Mouse (Mus musculus) embryonic facial prominence, embryonic 15.5 days (tissue): Measurements from ENCODE around the gene Ep300. TPM values are rescaled to one million over a fixed set of nuclear protein-coding genes. Genes with fewer than 3 reads are reported as not detected.
A peak's percentile ranks its signal among the peaks of the same experiment; 100 is the strongest.
"Not testable (repeated sequence)": the region's sequence is repeated elsewhere in the genome, so short reads cannot be mapped to it uniquely, and the experiment has no call there.

Experiments used
- ATAC-seq: fragments of 200-750 bp; cut with Nextera tagmentation; 2 replicates; pipeline ENCODE4 v1.8.0; 2017; ENCODE audit warnings: low read depth, moderate TSS enrichment; ENCODE audit not compliant: insufficient number of reproducible peaks, low FRiP score, low TSS enrichment
- H3K27ac ChIP-seq: fragments of 300-500 bp; sonication (generic); replicated peaks from 2 replicates; pipeline ENCODE4 v1.5.1; 2015; ENCODE audit warnings: mild to moderate bottlenecking, inconsistent platforms
- H3K27me3 ChIP-seq: fragments of 300-500 bp; sonication (generic); 2 replicates; pipeline ENCODE4 v1.6.1; 2015; ENCODE audit warnings: inconsistent platforms
- H3K36me3 ChIP-seq: fragments of 300-500 bp; sonication (generic); 2 replicates; pipeline ENCODE4 v1.6.1; 2015; ENCODE audit warnings: mild to moderate bottlenecking, inconsistent platforms
- H3K4me1 ChIP-seq: fragments of 300-500 bp; sonication (generic); 2 replicates; pipeline ENCODE4 v1.6.1; 2015; ENCODE audit warnings: inconsistent platforms
- H3K4me2 ChIP-seq: fragments of 300-500 bp; sonication (generic); replicated peaks from 2 replicates; pipeline ENCODE4 v1.6.1; 2015; ENCODE audit warnings: mild to moderate bottlenecking, inconsistent platforms
- H3K4me3 ChIP-seq: fragments of 300-500 bp; sonication (generic); replicated peaks from 2 replicates; pipeline ENCODE4 v1.5.1; 2015; ENCODE audit warnings: mild to moderate bottlenecking, inconsistent platforms
- H3K9ac ChIP-seq: fragments of 300-500 bp; sonication (generic); 2 replicates; pipeline ENCODE4 v1.6.1; 2015; ENCODE audit warnings: inconsistent platforms
- H3K9me3 ChIP-seq: fragments of 300-500 bp; sonication (generic); replicated peaks from 2 replicates; pipeline ENCODE4 v1.6.1; 2016; ENCODE audit warnings: inconsistent platforms
- WGBS: fragments of 180-500 bp; shearing (Covaris S2); methylation state at CpG from one replicate; pipeline ENCODE4 v1.1.7; 2015; 5-methylcytosine and 5-hydroxymethylcytosine counted together
- polyA plus RNA-seq: library from polyadenylated mRNA; unstranded; fragments of >200 nt; fragmentation: Nextera tagmentation; extraction: Ambion mirVana; gene quantifications from 2 replicates; pipeline ENCODE4 v1.2.1, GENCODE M21; 2015

Ep300 gene
- polyA plus RNA-seq, 1 experiment from 2014 or later: 22.9 TPM

DNA sequence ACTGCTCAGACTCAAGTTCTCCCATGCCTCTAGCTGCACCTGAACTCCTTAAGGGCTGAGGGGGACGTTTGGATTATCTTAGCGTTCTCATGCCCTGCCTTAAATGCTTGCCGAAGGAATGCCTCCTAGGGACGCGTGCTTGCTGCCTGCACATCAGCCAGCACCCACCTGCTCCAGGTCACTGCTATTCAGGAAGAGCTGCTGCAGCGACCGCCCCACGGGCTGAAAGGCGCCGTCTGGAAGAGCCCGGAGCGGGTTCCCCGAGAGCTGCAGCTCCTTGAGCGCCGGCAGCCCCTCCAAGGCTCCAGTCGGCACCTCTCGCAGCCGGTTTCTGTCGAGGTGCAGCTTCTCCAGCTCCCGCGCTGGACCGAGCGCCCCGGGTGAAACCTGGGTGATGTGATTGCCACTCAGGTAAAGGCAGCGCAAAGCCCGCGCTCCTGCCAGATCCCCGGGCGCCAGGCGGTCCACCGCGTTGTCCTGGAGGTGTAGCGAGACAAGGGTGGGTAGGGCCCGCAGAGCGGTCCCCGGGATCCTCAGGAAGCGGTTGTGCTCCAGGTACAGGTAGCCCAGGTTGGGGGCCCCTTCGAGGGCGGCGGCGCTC is 108.3 kb downstream of the Ep300 start:
- no peak overlapping the region for H3K27ac ChIP-seq
- ATAC-seq: no peak; the same call in 1 of the 2 replicates
- peaks cover 23% of the 10 kb centered on the region for H3K4me1 ChIP-seq
- 4% methylated on average over 41 of the region's 41 CpGs for WGBS
- no peaks in the 10 kb centered on the region for H3K9me3 ChIP-seq
- peaks cover 5% of the 10 kb centered on the region; the same call in 1 of the 2 replicates for H3K36me3 ChIP-seq
- H3K4me2 ChIP-seq: peak overlapping the region; percentile 97
- peak overlapping the region; percentile 61 for H3K4me3 ChIP-seq
- peak overlapping the region; percentile 50 for H3K9ac ChIP-seq
- peaks cover 45% of the 10 kb centered on the region for H3K27me3 ChIP-seq

DNA sequence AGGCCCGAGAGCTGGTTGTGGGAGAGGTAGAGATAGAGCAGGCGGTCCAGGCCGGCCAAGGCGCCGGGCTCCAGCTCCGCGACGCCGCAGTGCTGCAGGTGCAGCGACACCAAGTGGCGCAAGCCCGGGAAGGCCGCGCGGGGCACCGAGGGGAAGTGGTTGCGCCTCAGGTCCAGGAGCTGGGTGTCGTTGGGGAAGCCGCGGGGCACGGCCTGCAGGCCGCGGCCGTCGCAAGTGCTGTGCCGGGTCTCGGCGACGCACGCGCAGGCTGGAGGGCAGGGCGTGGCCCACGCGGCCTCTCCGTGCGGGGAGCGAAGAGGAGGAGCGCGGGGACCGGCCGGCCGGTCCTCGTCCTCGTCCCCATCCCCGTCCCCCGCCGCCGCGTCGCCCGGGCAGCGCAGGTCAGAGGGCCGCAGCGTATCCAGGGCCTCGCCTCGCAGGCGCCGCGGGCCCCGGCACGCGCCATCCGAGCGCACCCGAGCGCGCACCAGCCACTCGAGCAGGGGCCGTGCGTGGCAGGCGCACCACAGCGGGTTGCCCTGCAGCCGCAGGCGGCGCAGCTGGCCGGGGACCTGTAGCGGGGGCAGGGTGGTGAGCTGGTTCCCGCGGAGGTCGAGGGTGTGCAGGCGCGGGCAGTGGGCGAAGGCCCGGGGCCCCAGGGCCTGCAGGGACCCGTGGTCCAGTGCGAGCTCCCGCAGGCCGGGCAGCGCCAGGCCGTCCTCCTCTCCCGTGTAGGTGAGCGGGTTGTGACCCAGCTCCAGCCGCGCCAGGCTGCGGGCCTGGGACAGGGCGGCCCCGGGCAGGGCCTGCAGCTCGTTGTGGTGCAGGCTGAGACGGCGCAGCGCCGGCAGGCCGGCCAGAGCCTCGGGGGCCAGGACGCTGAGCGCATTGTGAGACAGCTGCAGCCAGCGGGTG is 109.1 kb downstream of the Ep300 start:
- ATAC-seq: peak; percentile 74
- Histone ChIP-seq H3K9ac (peak overlapping the region; percentile 50), H3K27ac (peak overlapping the region; percentile 11; the same call in 1 of the 2 replicates), H3K36me3 (no peaks in the 10 kb centered on the region), H3K27me3 (peaks cover 45% of the 10 kb centered on the region), H3K4me2 (peak overlapping the region; percentile 97), H3K9me3 (no peaks in the 10 kb centered on the region), H3K4me1 (peaks cover 23% of the 10 kb centered on the region), H3K4me3 (peak overlapping the region; percentile 61)
- under 1% methylated on average over 107 of the region's 107 CpGs for WGBS

DNA sequence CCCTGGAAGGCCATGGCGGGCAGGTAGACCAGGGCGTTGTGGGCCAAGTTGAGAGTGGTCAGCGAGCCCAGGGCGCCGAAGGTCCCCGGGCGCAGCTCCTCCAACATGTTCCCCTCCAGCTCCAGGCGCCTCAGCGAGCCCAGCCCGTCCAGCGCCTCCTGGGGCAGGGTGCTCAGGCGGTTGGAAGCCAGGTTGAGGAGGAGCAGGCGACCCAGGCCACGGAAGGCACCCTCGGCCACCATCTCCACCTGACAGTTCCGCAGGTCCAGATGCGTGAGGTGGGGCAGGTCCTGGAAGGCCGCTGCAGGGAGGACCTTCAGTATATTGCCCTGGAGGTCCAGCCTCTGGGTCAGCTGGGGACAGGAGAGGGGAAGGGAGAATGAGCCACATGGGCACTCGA is 109.7 kb downstream of the Ep300 start:
- Histone ChIP-seq H3K4me2 (peak overlapping the region; percentile 97), H3K36me3 (no peaks in the 10 kb centered on the region), H3K27ac (peak overlapping the region; percentile 11; the same call in 1 of the 2 replicates), H3K9me3 (no peaks in the 10 kb centered on the region), H3K27me3 (peaks cover 45% of the 10 kb centered on the region), H3K4me3 (peak overlapping the region; percentile 61), H3K9ac (peak overlapping the region; percentile 50), H3K4me1 (peaks cover 23% of the 10 kb centered on the region)
- WGBS: 35% methylated on average over 19 of the region's 19 CpGs
- no peak for ATAC-seq

DNA sequence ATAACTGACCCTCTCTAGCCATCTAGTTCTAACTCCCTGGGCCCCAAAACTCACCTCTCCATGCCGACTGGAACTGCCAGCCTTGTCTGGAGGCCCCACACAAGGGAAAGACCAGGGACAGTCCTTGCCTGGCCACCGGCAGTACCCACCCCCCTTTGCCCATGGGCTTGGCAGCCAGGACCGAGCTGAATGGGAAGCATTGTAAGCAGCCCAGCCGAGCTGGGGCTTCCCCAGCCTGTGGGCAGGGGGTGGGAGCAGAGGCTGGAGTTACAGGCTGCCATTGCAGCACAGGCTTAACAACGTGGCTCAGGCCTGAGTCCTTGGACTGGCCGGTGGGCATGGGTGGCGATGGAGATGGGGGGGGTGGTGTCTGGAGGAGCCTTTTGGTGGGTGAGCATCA is 112.0 kb downstream of the Ep300 start, which contains the start of gene Chadl:
Gene Chadl, minus strand, starts transcription at position 113 of the 400 bp plus-strand sequence.
- Histone ChIP-seq H3K27me3 (peaks cover 38% of the 10 kb centered on the region), H3K9me3 (no peaks in the 10 kb centered on the region), H3K27ac (no peak within 1 kb of the TSS), H3K36me3 (0 out of 2 replicates have a peak, but pooled peaks cover 2% of the 10 kb centered on the region), H3K4me3 (no peak within 1 kb of the TSS), H3K4me2 (peak within 1 kb of the TSS; percentile 4; the same call in 1 of the 2 replicates), H3K9ac (no peak within 1 kb of the TSS), H3K4me1 (peaks cover 23% of the 10 kb centered on the region)
- ATAC-seq: peak; percentile 17; the same call in 1 of the 2 replicates
- 40% methylated on average over 7 of the region's 7 CpGs for WGBS

DNA sequence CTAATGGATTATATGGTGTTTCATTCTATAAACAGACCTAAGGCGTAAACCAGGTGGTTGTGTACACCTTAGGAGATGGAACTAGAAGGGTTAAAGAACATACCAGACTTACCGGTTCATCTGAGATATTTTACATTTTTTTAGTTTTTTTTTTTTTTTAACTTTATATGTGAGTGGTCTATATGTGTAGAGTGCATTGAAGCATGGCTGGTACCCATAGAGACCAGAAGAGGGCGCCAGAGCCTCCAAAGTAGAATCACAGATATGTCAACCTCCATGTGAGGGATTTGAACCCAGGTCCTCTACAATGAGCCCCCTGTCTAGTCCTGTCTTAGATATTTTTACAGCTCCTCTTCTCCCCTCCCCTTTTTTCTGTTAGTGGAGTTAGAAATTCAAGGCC is 112.7 kb downstream of the Ep300 start:
- Histone ChIP-seq H3K4me2 (no peak overlapping the region), H3K27ac (no peak overlapping the region), H3K27me3 (peaks cover 31% of the 10 kb centered on the region), H3K36me3 (0 out of 2 replicates have a peak, but pooled peaks cover 6% of the 10 kb centered on the region), H3K4me1 (peaks cover 21% of the 10 kb centered on the region), H3K4me3 (no peak overlapping the region), H3K9me3 (no peaks in the 10 kb centered on the region), H3K9ac (no peak overlapping the region)
- 37% methylated on average over 3 of the region's 3 CpGs for WGBS
- no peak for ATAC-seq

DNA sequence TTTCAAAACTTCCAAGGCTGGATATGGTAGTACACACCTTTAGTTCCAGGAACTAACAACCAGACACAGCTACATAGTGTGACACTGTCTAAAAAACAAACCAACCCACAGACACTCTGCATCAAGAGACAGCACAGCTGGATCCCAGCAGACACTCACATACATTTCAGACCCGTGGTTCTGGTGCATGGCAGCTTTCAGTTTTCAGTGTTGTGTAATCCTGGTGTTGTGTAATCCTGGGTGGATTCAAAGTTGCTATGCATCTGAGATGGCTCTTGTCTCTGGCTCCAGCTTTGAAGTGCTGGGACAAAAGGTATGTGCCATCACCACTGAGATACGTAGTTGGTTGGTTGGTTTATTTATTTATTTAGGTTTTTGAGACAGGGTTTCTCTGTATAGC is 113.4 kb downstream of the Ep300 start:
- Histone ChIP-seq H3K36me3 (peaks cover 13% of the 10 kb centered on the region), H3K4me3 (no peak overlapping the region), H3K9me3 (no peaks in the 10 kb centered on the region), H3K27ac (no peak overlapping the region), H3K4me1 (peaks cover 15% of the 10 kb centered on the region), H3K27me3 (peaks cover 24% of the 10 kb centered on the region), H3K9ac (no peak overlapping the region), H3K4me2 (no peak overlapping the region)
- 55% methylated on average over 2 of the region's 2 CpGs for WGBS
- no peak for ATAC-seq

DNA sequence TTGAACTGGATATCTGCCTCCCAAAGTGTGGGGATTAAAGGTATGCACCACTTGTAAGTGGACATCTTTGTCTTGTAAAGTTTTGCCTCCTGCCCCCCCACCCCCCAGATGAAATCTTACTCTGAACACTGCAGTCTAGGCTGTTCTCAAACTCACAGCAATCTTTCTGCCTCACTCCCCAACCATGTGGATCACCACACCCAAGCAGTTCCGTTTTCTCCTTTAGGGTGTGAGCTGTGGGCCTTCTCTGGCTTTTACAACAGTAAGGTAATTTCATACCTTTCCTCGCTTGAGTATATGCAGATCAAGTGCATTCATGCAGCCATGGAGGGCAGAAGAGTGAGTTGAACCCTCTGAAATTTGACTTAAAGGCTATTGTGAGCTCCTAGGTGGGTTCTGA is 115.0 kb downstream of the Ep300 start:
- ATAC-seq: no peak
- Histone ChIP-seq H3K36me3 (peaks cover 29% of the 10 kb centered on the region), H3K4me2 (no peak overlapping the region), H3K27me3 (peaks cover 10% of the 10 kb centered on the region), H3K9ac (no peak overlapping the region), H3K27ac (no peak overlapping the region), H3K9me3 (no peaks in the 10 kb centered on the region), H3K4me1 (0 out of 2 replicates have a peak, but pooled peaks cover under 1% of the 10 kb centered on the region), H3K4me3 (no peak overlapping the region)
- whole genome bisulfite sequencing: 66% methylated on average over 2 of the region's 2 CpGs

DNA sequence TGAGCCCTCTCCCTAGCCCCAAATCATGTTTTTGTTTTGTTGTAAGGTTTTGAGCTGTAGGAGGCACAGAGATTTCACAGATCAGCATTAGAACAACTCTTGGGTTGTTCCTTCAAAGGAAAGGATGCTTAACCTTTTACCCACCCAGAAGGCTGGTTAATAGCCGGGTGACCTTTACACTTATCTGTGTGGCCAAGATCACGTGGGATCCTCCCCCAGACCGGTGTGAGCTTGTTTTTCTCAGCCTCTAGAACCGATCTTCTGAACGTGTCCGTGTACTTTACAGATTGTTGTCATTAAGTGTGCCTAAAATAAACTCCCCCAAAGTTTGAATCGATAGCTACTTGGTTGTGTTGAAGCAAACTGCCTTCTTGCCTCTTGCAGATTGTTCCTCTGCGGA is 115.5 kb downstream of the Ep300 start:
- peaks cover 6% of the 10 kb centered on the region for H3K27me3 ChIP-seq
- H3K27ac ChIP-seq: no peak overlapping the region
- no peak for ATAC-seq
- peaks cover 34% of the 10 kb centered on the region for H3K36me3 ChIP-seq
- no peaks in the 10 kb centered on the region for H3K4me1 ChIP-seq
- no peaks in the 10 kb centered on the region for H3K9me3 ChIP-seq
- no peak overlapping the region for H3K4me3 ChIP-seq
- H3K9ac ChIP-seq: no peak overlapping the region
- H3K4me2 ChIP-seq: no peak overlapping the region
- WGBS: 68% methylated on average over 8 of the region's 8 CpGs

DNA sequence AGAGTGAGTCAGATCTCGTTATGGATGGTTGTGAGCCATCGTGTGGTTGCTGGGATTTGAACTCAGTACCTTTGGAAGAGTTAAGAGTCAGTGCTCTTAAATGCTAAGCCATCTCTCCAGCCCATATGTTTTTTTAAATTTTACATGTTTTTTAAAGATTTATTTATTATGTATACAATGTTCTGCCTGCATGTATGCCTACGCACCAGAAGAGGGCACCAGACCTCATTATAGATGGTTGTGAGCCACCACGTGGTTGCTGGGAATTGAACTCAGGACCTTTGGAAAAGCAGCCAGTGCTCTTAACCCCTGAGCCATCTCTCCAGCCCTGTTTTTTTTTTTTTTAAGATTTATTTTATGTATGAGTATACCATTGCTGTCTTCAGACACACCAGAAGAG is 116.2 kb downstream of the Ep300 start:
- H3K27me3 ChIP-seq, H3K9me3 ChIP-seq, H3K4me3 ChIP-seq, ATAC-seq, H3K4me1 ChIP-seq, H3K4me2 ChIP-seq, H3K27ac ChIP-seq, H3K9ac ChIP-seq: not testable (repeated sequence)
- 73% methylated on average over 4 of the region's 4 CpGs for WGBS
- peaks cover 41% of the 10 kb centered on the region for H3K36me3 ChIP-seq
